Mouse (Mus musculus) c-Kit-positive CD71-positive TER-119-negative erythroid progenitor cells, embryonic 14.5 days (primary cell): ENCODE measurements around the gene Lbx2.
A peak's percentile ranks its signal among the peaks of the same experiment; 100 is the strongest.

Experiments
- DNase-seq: peaks from one replicate; pipeline ENCODE4 v3.0.0-alpha.2; 2013; ENCODE audit warnings: low read depth

Gene Lbx2

DNA sequence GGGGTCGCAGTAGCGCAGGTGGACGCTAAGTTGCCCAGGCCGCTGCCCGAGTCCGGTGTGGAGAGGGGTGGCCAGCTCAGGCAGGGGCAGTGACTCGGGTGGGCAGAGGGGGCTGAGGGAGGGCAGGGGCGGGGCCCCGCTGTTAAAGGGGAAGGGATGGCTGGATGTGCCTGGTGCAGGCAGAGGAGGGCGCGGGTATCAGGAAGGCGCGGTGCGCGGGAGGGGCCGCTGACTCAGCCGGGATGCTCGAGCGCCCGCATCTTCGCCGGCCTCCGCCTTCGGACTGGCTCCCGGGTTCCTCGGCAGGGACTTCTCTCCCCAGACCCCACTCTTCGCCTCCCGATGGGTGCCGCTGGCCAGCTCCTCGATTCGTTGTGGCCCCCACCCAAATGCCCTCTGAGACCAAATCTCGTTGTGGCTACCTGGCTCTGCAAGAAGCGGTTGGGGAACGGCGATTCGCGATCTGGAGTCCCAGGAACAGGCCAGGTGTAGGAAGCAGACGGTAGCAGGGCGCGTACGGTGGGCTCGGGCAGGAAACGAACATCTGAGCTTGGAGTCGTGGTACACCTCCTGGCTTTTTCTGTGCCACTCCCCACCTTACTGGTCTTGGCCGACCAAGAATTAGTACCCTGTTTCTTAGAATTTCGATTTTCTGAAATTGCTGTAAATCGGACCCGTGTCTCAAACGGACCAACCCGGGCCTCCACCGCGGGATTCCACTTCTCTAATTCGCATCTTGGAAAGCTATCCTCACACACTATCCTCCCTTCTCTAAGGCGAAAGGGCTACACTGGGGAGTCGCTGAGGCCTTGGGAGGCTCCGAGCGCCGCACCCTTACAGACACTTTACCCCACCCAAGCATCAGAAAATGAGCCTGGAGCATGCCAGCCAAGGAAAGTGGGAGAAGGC lies 15.6 kb upstream of the Lbx2 start:
- no peak for DNase-seq

DNA sequence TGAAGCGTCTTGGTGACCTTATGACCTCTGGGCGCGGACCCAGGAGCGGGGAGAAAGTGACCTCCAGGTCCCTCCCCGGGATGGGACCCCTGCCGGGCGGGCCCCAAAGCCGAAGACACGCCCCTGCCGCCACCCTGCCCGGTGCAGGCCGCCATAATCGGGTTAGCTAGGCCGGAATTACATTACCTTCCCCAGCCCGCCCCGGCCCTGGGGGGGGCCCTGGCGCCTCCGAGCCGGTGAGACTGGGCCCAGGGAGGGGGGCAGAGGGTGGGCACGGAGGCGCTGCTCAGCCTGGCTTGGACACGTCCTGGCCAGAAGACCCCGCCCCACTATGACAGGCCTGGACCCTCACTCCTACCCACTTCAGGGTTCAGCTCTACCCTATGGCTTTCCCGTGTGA lies 14.9 kb upstream of the Lbx2 start:
- DNase-seq: no peak

DNA sequence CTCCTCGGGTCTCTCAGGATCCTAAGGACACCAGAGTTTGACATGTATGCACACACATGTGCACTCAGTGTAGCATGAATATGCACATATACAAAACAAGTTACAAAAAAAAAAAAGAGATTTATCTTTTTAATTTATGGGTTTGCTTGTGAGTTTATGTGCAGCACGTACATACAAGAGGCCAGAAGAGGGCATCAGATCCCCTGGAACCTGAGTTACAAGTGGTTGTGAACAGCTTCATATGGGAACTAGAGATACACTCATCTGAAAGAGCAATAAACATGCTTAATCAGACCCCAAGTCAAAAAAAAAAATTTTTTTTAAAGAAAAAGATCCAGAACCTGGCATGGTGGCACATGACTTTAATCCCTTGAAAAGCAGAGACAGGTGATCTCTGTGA lies 11.2 kb upstream of the Lbx2 start:
- DNase-seq: no peak

DNA sequence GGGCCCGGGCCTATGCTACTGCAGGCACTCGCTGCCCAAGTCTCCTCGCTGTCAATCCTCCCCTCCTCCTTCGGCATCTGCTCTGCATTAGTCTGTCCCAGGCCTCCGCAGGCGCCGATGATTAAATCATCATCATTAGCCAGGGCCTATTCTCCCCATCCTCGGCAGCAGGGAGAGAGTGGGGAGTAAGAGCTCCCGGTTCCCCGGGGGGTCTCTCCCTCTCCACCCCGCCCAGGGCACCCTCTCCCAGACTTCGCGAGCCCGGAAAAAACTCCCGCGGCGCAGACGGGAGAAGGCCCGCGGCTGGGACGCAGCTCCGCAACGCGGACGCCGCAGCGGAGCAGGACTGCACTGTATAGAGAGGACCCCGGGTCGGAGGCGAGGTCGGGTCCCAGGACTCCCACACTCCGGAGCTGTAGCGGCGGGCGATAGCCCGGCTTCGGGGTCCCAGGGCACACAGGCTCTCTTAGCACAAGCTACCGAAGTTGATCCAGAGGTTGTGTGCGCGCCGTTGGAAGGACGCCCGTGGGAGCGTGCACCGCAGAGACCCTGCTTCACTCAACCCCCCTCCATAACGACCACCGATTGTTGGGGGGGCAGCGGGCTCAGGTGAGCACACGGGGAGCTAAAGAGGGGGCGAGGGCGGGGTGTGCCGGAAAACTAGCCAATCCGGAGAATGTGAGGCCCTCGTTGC lies 8.4 kb upstream of the Lbx2 start, which contains the start of gene Pcgf1:
TSS of gene Pcgf1 (plus strand) at position 240 of the 694 bp plus-strand sequence.
- DNase-seq: no peak

DNA sequence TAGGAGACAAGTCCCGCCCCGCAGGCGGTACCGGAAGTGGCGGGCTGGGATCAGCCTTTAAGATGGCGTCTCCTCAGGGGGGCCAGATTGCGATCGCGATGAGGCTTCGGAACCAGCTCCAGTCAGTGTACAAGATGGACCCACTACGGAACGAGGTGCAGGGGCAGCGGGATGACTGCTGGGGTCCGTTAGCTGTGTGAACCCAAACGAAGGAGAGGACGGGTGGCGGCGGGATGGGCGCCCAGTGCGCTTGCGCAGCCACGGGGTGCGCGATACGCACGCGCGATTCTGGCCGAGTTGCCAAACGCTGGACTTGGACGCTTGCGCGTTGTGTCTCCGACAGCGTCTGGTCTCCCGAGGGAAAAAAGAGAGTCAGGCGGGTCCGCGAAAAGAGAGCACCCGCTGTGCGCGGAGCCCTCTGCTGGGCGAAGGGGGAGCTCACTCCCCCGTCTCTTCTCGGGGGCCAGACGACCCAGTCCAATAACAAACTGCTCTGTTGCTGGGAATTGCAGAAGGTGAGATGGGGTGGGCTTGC lies 7.8 kb upstream of the Lbx2 start:
- peak; percentile 98 for DNase-seq

DNA sequence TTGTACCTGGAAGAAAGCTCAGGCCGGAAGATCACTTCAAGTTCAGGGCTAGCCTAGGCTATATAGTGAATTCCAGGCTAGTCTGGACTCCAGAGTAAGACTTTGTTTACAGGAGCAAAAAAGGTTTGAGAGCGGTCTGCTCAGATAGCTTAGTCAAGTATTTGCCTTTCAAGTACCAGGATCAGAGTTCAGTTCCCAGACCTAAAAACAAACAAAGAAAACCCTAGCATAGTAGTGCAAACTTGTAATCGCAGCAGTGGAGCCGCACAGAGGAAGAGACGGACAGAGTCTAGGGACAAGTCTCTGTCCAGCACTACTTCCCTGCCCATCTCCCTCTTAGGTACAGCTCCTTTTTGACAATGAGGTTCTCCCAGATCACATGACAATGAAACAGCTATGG lies 6.0 kb upstream of the Lbx2 start:
- no peak for DNase-seq

DNA sequence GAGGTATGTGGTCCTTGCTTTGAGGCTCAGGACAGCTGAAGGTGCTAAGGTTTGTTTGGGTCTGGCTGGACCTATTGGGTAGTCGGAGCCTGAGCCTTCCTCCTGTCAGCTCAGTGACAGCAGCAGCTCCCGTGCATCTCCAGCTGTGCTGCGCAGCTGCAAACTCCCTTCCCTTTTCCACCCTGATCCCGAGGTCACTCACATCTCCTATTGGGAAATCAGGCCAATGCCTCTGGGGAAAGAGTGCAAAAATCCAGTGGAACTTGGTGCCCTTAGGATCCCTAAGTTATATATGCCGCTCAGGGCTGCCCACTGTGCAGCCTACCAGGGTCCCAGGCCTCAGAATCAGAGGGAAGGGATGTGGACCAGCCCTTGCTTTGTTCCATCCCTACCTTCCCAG lies 2.7 kb upstream of the Lbx2 start:
- DNase-seq: no peak

DNA sequence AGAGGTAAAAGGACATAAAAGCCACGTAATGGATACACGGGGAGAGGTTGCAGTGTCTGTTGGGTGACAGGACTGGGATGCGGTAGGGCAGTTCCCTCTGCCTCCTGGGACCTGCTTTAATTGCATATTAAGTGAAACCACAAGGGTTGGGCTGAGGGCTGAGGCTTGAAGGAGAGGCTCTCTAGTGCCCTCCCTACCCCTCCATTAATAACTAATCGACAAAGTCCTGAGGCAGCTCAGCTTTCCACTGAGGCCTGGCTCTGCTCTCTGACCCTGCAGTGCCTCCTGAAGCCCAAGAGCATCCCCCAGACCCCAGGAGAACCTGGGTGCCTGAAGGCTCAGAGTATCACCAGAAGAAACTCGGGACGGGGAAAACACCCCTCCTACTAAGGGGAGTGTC lies 1.7 kb upstream of the Lbx2 start:
- DNase-seq: no peak

DNA sequence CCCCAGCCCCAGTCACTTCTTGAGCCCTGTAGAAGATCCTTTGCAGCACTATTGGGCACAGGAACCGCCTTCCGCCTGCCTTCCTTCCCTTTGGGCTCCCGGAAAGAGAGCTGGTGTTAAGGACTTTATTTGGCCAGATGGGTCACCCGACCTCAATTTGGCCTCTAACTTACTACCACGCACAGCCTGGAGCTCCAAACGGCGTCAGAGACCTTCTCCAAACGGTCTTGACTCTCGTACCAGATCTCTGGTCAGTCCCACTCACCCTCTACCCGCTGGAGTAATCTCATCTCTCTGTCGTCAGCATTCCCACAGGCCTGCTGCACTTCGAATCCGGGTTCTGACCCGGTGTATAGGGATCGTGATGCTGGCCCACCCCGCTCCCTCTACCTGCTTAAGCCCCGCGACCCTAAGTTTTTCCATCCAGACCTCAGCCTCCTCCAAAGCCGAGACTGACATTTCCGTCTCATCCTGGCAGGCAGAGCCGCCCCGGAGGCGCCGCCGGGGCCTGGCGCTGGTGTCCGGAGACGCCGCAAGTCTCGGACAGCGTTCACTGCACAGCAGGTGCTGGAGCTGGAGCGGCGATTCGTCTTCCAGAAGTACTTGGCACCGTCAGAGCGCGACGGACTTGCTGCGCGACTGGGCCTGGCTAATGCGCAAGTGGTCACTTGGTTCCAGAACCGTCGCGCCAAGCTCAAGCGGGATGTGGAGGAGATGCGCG lies 1.2 kb downstream of the Lbx2 start:
- no peak for DNase-seq

DNA sequence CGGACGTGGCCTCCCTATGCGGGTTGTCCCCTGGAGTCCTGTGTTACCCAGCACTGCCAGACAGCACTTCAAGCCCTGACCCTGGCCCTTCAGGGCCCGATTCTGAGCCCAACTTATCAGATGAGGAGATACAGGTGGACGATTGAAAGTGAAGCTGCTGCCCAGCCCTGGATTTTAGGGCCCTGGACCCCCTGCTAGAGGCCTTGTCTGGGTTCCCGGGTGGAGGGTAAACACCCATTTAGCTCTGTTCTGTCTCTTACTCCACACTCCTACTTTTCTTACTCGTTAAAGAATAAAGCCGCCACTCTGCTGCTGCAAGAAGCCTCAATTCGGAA lies 1.7 kb downstream of the Lbx2 start:
- no peak for DNase-seq

DNA sequence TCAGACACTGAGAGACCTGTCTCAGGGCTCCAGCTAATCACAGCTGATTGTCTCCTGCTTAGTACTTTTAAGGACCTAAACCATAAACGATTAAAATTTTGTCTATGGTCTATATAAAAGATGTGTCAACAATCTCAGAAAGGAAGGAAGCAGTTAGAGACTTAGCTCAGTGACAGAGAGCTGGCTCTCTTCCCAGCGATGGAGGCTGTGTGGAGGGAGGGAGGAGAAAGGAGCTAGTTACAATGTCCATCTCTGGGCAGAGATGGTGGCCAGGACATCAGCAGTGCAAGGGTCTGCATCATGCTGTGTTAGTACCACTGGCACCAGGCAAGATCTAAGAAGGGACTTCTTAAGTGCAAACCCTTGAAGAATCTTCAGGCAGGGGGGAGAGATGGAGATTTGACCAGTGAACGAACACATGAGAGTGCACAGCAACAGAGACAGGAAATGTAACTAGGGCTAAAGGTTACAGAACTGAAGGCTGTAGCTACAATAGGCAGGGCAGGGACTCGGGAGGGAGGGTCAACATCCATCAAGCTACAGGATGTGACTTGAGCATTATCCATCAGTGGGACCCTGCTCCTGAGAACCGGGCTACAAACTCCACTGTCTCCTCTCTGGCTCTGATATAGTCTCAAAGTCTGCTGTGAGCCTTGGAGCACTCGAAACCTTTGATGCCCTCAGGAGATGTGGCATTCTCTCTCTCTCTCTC lies 6.4 kb downstream of the Lbx2 start:
- DNase-seq: no peak

DNA sequence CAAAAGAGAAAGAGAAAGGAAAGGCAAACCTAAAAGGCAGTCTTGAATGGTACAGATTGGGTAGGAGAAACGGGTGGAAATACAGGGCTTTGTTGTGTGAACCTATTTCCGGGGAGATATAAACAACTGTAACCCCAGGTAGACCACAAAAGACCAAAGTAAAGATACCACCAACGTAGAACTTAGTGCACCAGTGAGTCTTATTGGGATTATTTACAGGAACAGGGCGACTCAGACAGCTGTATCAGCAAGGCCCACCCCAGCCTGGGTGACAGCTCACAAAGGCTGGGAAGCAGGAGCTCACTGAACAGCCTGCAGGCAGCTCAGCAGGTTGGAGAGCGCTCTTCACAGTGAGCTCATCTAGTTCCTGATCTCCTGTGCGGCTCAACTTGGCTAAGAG lies 9.8 kb downstream of the Lbx2 start:
- no peak for DNase-seq

DNA sequence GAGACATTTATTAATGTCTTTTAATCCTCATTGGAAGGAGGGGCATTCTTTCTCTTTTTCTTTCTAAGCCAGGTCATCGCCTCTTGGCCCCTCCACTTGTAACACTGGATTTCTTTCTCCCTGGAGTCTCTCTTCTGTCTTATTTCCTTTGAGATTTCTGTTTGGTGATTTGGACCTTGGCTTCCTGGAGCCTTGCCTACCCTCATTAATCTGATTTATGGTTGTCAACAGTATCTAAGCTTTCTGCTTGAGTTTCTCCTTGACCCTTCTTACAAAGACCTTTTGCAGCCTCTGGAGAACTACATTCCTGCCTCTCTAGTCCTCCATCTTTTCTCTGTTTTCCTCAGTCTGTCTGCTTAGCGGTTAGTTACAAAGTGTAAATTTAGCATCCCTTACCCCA lies 12.2 kb downstream of the Lbx2 start:
- DNase-seq: no peak

DNA sequence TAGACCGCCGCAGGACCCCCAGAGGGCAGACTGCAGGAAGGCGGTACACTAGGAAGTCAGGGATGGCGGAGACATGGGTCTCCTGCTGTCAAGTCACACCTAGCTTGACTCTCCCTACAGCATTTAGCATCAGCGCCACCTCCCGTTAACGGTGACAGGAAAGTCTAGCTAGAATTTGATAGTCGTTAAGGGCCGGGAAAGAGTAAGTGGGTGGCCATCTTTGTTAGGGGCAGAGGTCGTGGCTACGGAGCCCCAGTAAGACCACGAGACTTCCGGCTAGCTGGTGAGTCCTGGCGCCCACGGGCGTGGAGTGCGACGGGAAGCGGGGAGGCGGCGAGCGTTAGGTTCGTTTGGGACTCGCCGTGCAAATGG lies 15.1 kb downstream of the Lbx2 start, which contains the start of the genes Ccdc142 and Gm42688:
TSS of gene Ccdc142 (plus strand) at position 286 of the 372 bp plus-strand sequence.
TSS of gene Gm42688 (plus strand) at position 302 of the 372 bp plus-strand sequence.
- DNase-seq: peak; percentile 89

DNA sequence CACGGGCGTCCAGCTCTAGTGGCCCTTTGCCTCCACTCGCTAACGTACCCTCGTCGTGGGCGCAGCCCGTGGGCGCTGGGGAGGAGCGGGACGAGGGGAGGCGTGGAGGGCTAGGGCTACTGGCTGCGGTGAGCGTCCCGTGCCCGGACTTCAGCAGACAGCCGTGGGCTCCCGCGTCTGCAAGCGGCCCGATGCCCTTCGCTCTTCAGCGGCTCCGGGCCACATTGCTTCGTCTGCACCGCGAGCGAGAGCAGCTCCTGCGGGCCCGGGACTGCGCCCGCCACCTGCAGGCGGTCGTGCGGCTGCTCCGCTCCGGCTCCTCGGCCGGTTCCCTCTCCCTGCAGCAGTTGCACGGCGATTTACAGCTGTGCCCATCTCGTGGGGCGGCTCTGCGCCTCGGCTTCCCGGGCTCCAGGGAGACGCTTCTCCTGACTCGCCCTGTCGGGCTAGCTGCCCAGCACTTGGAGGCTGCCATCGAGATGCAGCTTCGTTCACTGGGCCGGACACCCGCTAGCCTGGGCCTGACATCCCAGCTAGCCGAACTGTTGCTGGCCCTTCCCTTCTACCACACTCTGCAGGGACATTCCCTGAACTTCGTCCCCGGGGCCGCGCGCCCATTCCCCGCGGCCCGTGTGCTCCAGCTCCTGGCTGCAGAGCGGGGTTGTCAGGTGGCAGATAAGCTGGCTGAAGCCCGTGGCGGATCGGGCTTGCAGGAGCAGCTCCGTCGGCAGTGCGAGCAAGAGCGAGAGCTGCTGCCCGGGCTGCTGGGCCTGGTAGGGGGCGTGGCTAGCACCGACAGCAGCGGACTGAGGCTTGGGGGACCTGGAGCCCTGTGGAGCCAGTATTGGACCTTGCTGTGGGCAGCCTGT lies 15.8 kb downstream of the Lbx2 start:
- DNase-seq: no peak

DNA sequence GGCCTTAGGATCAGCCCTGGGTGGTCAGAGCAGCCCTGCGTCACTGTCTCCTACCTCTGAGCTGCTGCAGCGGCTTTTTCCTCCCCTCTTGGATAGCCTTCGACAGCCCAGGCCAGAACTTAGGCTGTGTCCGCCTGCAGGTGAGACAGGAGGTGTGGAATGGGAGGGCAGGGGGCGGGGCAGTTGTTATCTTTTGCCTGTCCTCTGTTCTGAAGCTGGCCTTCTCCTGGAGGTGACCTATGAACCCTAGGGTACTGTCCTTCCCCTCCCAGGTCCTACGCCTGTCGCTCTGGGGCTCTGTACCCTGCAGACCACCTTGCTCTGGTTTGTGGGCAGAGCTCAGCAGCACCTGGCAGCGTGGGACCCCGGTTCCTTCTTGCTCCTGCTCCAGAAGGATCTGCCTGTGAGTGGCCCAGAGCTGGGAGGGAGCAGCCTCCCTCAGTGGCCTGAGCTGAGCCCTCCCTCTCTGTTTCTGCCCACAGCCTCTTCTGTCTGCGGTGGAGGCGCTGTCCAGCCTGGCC lies 17.0 kb downstream of the Lbx2 start:
- no peak for DNase-seq

DNA sequence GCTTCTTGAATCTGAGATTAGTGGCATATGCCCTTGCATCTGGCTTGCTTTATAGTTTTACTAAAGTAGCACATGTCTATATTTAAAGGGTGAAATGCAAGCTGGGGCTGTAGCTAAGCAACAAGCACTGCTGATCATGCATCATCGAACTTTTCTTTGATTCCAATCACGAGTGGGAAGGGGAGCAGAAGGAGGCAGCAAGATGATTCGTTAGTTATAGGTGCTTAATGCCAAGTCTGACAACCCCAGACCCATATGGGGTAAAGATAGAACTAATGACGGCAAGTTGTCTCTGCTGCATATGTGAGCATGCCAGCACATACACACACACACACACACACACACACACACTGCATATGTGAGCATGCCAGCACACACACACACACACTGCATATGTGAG lies 18.0 kb downstream of the Lbx2 start:
- no peak for DNase-seq

DNA sequence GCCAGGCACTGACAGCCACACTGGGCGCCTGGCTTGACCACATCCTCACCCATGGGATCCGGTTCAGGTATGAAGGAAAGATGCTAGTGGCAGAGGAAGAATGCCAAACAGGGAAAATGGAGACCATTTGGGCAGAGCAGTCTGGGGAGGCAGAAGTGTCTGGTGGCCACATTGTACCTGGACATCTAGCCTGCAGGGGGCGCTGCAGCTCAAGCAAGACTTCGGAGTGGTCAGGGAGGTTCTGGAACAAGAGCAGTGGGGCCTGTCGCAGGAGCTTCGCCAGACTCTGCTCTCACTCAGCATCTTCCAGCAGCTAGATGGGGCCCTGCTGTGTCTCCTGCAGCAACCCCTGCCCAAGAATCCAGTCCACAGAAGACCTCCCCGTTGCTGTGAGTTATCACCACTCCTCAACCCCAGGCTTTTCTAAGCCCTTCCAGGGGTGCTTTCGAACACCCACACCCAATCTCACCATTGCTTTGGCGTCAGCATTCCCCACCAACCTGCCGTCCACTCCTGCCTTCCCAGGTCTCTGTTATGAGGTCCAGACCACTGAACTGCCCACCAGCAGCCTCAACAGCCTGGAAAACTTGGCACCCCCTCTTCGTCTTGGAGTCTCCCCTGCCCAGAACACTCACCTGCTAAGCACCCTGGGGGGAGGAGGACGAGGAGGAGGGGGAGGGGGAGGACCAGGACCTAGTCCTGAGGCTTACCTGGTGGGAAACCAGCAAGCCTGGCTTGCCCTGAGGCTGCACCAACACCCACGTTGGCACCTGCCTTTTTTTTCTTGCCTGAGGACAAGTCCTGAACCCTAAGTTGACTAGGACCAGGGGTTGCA lies 21.6 kb downstream of the Lbx2 start:
- peak; percentile 81 for DNase-seq

DNA sequence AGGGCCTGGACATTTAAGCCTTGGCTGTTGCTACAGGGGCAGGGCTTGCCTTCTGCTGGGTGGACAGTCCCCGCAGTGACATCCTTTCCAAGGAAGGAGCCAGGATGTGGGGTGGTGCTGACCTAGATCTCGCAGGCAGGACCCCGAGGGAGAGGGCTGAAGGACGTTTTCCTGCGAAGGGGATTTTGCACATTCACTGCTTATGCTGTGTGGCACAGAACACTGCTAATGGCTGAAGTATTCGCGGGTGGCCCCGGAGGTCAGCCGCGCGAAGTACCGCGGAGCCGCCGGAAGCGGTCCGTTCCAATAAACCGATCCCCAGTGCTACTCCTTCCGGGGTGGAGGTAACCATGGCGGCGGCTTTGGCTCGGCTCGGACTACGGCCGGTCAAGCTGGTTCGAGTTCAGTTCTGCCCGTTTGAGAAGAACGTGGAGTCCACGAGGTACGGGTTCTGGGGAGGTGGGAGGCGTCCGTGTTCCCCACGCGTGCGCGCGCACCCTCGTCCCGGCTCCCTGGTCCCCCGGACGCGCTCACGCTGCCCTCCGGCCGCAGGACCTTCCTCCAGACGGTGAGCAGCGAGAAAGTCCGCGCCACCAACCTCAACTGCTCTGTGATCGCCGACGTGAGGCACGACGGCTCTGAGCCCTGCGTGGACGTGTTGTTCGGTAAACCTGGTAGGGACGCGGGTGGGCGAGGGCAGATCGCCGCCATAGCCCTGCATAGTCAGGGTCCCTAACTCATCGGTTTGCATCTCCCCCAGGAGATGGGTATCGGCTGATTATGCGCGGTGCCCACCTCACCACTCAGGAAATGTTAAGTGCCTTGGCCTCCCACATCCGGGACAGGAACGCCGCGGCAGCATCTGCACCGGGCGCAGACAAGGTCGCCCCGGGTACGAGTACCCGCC lies 22.8 kb downstream of the Lbx2 start, which contains the start of gene Mrpl53:
TSS of gene Mrpl53 (plus strand) at position 279 of the 907 bp plus-strand sequence.
- DNase-seq: no peak
